Mouse (Mus musculus) heart, adult 2 months (tissue): ENCODE data around the gene Eif4b. TPM values are rescaled to one million over a fixed set of nuclear protein-coding genes. Genes with fewer than 3 reads are reported as not detected.
A peak's percentile ranks its signal among the peaks of the same experiment; 100 is the strongest.

ENCODE experiments used
- DNase-seq, 2 experiments: peaks; one replicate each; pipeline ENCODE4 v3.0.0; 2021
- H3K27ac ChIP-seq: fragments of 200-600 bp; 2 replicates; pipeline ENCODE4 v1.8.1; 2022
- H3K27me3 ChIP-seq: fragments of 200-500 bp; 2 replicates; pipeline ENCODE4 v1.6.1; 2012; ENCODE audit warnings: mild to moderate bottlenecking, low read length, inconsistent platforms, mixed read lengths; ENCODE audit not compliant: control insufficient read depth, insufficient read depth
- H3K36me3 ChIP-seq: fragments of 200-500 bp; 2 replicates; pipeline ENCODE4 v1.6.1; 2012; ENCODE audit warnings: low read length, inconsistent platforms; ENCODE audit not compliant: control insufficient read depth, insufficient read depth
- H3K4me1 ChIP-seq: fragments of 200-500 bp; 2 replicates; pipeline ENCODE4 v1.6.1; 2011; ENCODE audit warnings: low read length; ENCODE audit not compliant: control insufficient read depth, insufficient read depth
- H3K4me3 ChIP-seq: fragments of 200-600 bp; 2 replicates; pipeline ENCODE4 v1.8.1; 2022
- H3K79me2 ChIP-seq: fragments of 200-500 bp; replicated peaks from 2 replicates; pipeline ENCODE4 v1.6.1; 2012; ENCODE audit warnings: mild to moderate bottlenecking, inconsistent platforms, low read length, moderate library complexity, mixed read lengths; ENCODE audit not compliant: control insufficient read depth, insufficient read depth
- H3K9ac ChIP-seq: fragments of 200-500 bp; 2 replicates; pipeline ENCODE4 v1.6.1; 2012; ENCODE audit warnings: low read depth, mild to moderate bottlenecking, control low read depth, inconsistent platforms, low read length, mixed read lengths
- CTCF ChIP-seq: fragments of 200-600 bp; IDR thresholded peaks from 2 replicates; pipeline ENCODE4 v1.8.1; 2022; ENCODE audit warnings: antibody characterized with exemption, mild to moderate bottlenecking, moderate library complexity
- EP300 ChIP-seq: fragments of 200-500 bp; IDR thresholded peaks from 2 replicates; pipeline ENCODE4 v1.6.1; 2011; ENCODE audit warnings: low read depth, low read length, control low read depth; ENCODE audit not compliant: insufficient read depth
- POLR2A ChIP-seq: fragments of 200-500 bp; IDR thresholded peaks from 2 replicates; pipeline ENCODE4 v1.6.1; 2011; ENCODE audit warnings: mild to moderate bottlenecking, low read depth, low read length, control low read depth; ENCODE audit not compliant: insufficient read depth
- WGBS: fragments of 180-500 bp; shearing (Covaris S2); methylation state at CpG from one replicate; pipeline ENCODE4 v1.1.7; 2018; 5-methylcytosine and 5-hydroxymethylcytosine counted together
- intact Hi-C: fragments of 180-260 bp; cut with DNase I; formaldehyde crosslinking; loops from one replicate; pipeline ENCODE4 v1.15.1; 2025
- polyA plus RNA-seq: library from polyadenylated mRNA; depleted of rRNA; stranded (reverse); fragments of >200 nt; gene quantifications from 2 replicates; pipeline ENCODE4 v1.2.3, GENCODE M21; 2012
- total RNA-seq, 2 experiments: library from RNA; stranded (reverse); gene quantifications; 2 replicates each; pipeline ENCODE4 v1.2.3; 2021

Gene Eif4b
- total and polyA plus RNA-seq, 3 experiments = 50.7 to 177 (median 138) TPM

GRCm38 (mm10) chr15:102120530-102120929 lies 47.0 kb downstream of the Eif4b start:
- Histone ChIP-seq H3K4me3 (no peak overlapping the region), H3K27me3 (no peaks in the 10 kb centered on the region), H3K27ac (peak overlapping the region; percentile 38; the same call in 1 of the 2 replicates), H3K4me1 (peaks cover 28% of the 10 kb centered on the region), H3K9ac (no peak overlapping the region), H3K79me2 (no peaks in the 10 kb centered on the region), H3K36me3 (peaks cover 7% of the 10 kb centered on the region)
- peak; percentile 53 to 71 for DNase-seq
- 50% methylated on average over 5 of the region's 5 CpGs for WGBS
- intact Hi-C loops = no loop called here
- 0 out of 2 replicates have a peak, but pooled peaks have one; percentile 11 for TF ChIP-seq EP300
- no peak for TF ChIP-seq POLR2A

- H3K4me1 ChIP-seq = peaks cover 11% of the 10 kb centered on the region
- DNase-seq = peak; percentile 67 to 81
- H3K36me3 ChIP-seq = peaks cover 2% of the 10 kb centered on the region; the same call in 1 of the 2 replicates
- TF ChIP-seq CTCF (no peak), EP300 (no peak), POLR2A (0 out of 2 replicates have a peak, but pooled peaks have one; percentile 21)
- no peak overlapping the region; the same call in 1 of the 2 replicates for H3K9ac ChIP-seq
- no peak overlapping the region for H3K4me3 ChIP-seq
- intact Hi-C loops = no loop called here
- H3K79me2 ChIP-seq = no peaks in the 10 kb centered on the region
- no peaks in the 10 kb centered on the region for H3K27me3 ChIP-seq
- H3K27ac ChIP-seq = peak overlapping the region; percentile 47
- WGBS = 11% methylated on average over 2 of the region's 2 CpGs
Observed at GRCm38 (mm10) chr15:102126303-102126702, 52.7 kb downstream of the Eif4b start.

GRCm38 (mm10) chr15:102133314-102133713 lies 59.7 kb downstream of the Eif4b start:
- Histone ChIP-seq H3K27ac (no peak overlapping the region), H3K4me3 (no peak overlapping the region), H3K9ac (no peak overlapping the region), H3K4me1 (no peaks in the 10 kb centered on the region), H3K79me2 (no peaks in the 10 kb centered on the region), H3K27me3 (no peaks in the 10 kb centered on the region), H3K36me3 (no peaks in the 10 kb centered on the region)
- DNase-seq = no peak
- intact Hi-C loops = no loop called here
- whole genome bisulfite sequencing = 89% methylated on average over 9 of the region's 9 CpGs
- TF ChIP-seq EP300 (no peak), POLR2A (no peak), CTCF (no peak)

GRCm38 (mm10) chr15:102134709-102135108 lies 61.1 kb downstream of the Eif4b start:
- DNase-seq = no peak
- Histone ChIP-seq H3K4me1 (no peaks in the 10 kb centered on the region), H3K36me3 (no peaks in the 10 kb centered on the region), H3K4me3 (no peak overlapping the region), H3K27ac (no peak overlapping the region), H3K79me2 (no peaks in the 10 kb centered on the region), H3K27me3 (no peaks in the 10 kb centered on the region), H3K9ac (no peak overlapping the region)
- WGBS = 79% methylated on average over 2 of the region's 2 CpGs
- intact Hi-C loops = no loop called here
- TF ChIP-seq POLR2A (no peak), EP300 (no peak), CTCF (no peak)

- intact Hi-C loops = loop anchor here (2.0 kb wide), 1 partner anchor 31 kb away; no protein-coding TSS in a partner anchor
- Histone ChIP-seq H3K9ac (peak overlapping the region; percentile 79), H3K27me3 (no peaks in the 10 kb centered on the region), H3K79me2 (no peaks in the 10 kb centered on the region), H3K36me3 (no peaks in the 10 kb centered on the region), H3K4me3 (peak overlapping the region; percentile 98), H3K4me1 (no peaks in the 10 kb centered on the region), H3K27ac (peak overlapping the region; percentile 84)
- no peak for DNase-seq
- 1% methylated on average over 35 of the region's 35 CpGs for WGBS
- TF ChIP-seq CTCF (no peak), EP300 (no peak), POLR2A (no peak)
Observed at GRCm38 (mm10) chr15:102135522-102136128, 62.1 kb downstream of the Eif4b start.

GRCm38 (mm10) chr15:102136129-102136758 lies 62.7 kb downstream of the Eif4b start, which contains the start of gene Spryd3:
Gene Spryd3 (minus strand): TSS chr15:102136234.
- TF ChIP-seq POLR2A (peak; percentile 57), EP300 (no peak)
- H3K9ac ChIP-seq = peak within 1 kb of the TSS; percentile 79
- no peaks in the 10 kb centered on the region for H3K27me3 ChIP-seq
- no peaks in the 10 kb centered on the region for H3K4me1 ChIP-seq
- intact Hi-C loops = loop anchor here (2.0 kb wide), 1 partner anchor 31 kb away; no protein-coding TSS in a partner anchor
- DNase-seq = peak; percentile 98 to 100
- H3K79me2 ChIP-seq = no peaks in the 10 kb centered on the region
- no peaks in the 10 kb centered on the region for H3K36me3 ChIP-seq
- peak within 1 kb of the TSS; percentile 98 for H3K4me3 ChIP-seq
- peak within 1 kb of the TSS; percentile 84 for H3K27ac ChIP-seq
- WGBS = under 1% methylated on average over 50 of the region's 50 CpGs
